Mouse (Mus musculus) macrophage (primary cell): ENCODE results near the gene Fam160b1. TPM values are rescaled to one million over a fixed set of nuclear protein-coding genes. Genes with fewer than 3 reads are reported as not detected.

ENCODE experiments used
- H3K27ac ChIP-seq: fragments of 350-480 bp; formaldehyde crosslinking; 2 replicates; pipeline ENCODE4 v1.9.0; 2021
- H3K36me3 ChIP-seq: fragments of 350-480 bp; formaldehyde crosslinking; 2 replicates; pipeline ENCODE4 v1.9.0; 2021; ENCODE audit errors: inconsistent target
- H3K4me3 ChIP-seq: fragments of 350-480 bp; formaldehyde crosslinking; 2 replicates; pipeline ENCODE4 v1.9.0; 2021; ENCODE audit errors: inconsistent target
- H3K79me2 ChIP-seq: fragments of 350-480 bp; formaldehyde crosslinking; 2 replicates; pipeline ENCODE4 v1.9.0; 2021; ENCODE audit errors: inconsistent target
- WGBS: methylation state at CpG from one replicate; pipeline ENCODE4 v1.1.7; 2026; ENCODE audit warnings: inconsistent platforms; ENCODE audit not compliant: missing documents; 5-methylcytosine and 5-hydroxymethylcytosine counted together
- polyA plus RNA-seq: library from polyadenylated mRNA; stranded (reverse); fragments of 250-400 nt; gene quantifications from 3 replicates; pipeline ENCODE4 v1.2.4, GENCODE M21; 2018; ENCODE audit warnings: inconsistent platforms

Gene Fam160b1
- polyA plus RNA-seq, 1 experiment from 2014 or later = 14.8 TPM

- Histone ChIP-seq H3K36me3 (peaks cover 39% of the 10 kb centered on the region), H3K27ac (no peak overlapping the region), H3K4me3 (no peak overlapping the region), H3K79me2 (peaks cover 76% of the 10 kb centered on the region)
- 93% methylated on average over 11 of the region's 11 CpGs for WGBS
Measured at GRCm38 (mm10) chr19:57367849-57368387, 7.4 kb downstream of the Fam160b1 start.

- no peak overlapping the region for H3K4me3 ChIP-seq
- H3K27ac ChIP-seq = no peak overlapping the region
- H3K36me3 ChIP-seq = peaks cover 87% of the 10 kb centered on the region
- 93% methylated on average over 8 of the region's 8 CpGs for WGBS
- peaks cover 22% of the 10 kb centered on the region for H3K79me2 ChIP-seq
Measured at GRCm38 (mm10) chr19:57373276-57373811, 12.9 kb downstream of the Fam160b1 start.

GRCm38 (mm10) chr19:57375161-57375560, 14.7 kb downstream of the Fam160b1 start:
- 95% methylated on average over 5 of the region's 5 CpGs for WGBS
- H3K27ac ChIP-seq = no peak overlapping the region
- peaks cover 93% of the 10 kb centered on the region for H3K36me3 ChIP-seq
- no peak overlapping the region for H3K4me3 ChIP-seq
- peaks cover 3% of the 10 kb centered on the region; the same call in 1 of the 2 replicates for H3K79me2 ChIP-seq

DNA sequence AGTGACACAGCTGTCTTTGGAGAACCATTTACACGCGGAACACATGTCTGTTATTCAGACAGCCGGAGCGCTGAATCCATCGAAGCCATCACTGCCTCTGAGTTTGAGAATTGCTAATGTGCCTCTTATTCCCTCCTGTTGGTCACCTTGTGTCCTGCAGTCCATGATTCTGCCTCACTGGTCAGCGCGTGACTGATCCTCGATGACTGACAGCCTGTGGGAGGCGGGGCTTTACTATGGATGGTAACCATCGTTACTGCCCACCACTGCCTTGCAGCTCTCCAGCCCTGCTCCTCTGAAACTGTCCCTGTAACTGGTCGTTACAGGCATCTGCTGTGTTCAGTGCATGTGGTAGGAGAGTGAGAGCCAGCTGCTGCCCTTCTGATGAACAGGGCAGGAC, 15.3 kb downstream of the Fam160b1 start:
- 96% methylated on average over 11 of the region's 11 CpGs for WGBS
- Histone ChIP-seq H3K4me3 (no peak overlapping the region), H3K36me3 (peaks cover 94% of the 10 kb centered on the region), H3K27ac (no peak overlapping the region), H3K79me2 (no peaks in the 10 kb centered on the region; the same call in 1 of the 2 replicates)

GRCm38 (mm10) chr19:57377043-57377703, 16.7 kb downstream of the Fam160b1 start:
- no peaks in the 10 kb centered on the region for H3K79me2 ChIP-seq
- H3K27ac ChIP-seq = no peak overlapping the region

DNA sequence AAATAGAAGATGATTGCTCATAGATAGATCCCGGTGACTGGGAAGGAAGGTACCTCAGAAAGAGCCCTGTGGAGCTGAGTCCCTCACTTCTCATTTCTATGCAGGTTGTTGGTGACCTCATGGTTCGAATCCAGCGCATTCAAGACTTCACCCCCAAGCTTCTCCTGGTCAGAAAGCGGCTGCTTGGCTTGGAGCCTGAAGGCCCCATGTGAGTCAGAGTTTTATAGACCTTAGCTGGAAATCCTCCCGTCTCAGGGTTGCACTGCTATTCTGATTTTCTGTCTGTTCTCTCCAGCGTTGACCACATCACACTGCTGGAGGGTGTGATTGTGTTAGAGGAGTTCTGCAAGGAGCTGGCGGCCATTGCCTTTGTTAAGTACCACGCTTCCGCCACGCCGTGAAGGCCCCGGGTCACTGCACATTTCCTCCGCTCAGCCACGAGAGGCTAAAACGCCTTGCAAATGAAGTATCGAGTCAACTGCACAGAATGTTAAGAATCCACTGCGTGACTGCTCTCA, 25.8 kb downstream of the Fam160b1 start:
- 94% methylated on average over 17 of the region's 17 CpGs for WGBS
- Histone ChIP-seq H3K27ac (no peak overlapping the region), H3K4me3 (no peak overlapping the region), H3K79me2 (no peaks in the 10 kb centered on the region), H3K36me3 (peaks cover 87% of the 10 kb centered on the region)

More at GRCm38 (mm10) chr19:57377043-57377703, 16.7 kb downstream of the Fam160b1 start:
- WGBS = 93% methylated on average over 14 of the region's 14 CpGs
- H3K4me3 ChIP-seq = no peak overlapping the region
- H3K36me3 ChIP-seq = peaks cover 94% of the 10 kb centered on the region

DNA sequence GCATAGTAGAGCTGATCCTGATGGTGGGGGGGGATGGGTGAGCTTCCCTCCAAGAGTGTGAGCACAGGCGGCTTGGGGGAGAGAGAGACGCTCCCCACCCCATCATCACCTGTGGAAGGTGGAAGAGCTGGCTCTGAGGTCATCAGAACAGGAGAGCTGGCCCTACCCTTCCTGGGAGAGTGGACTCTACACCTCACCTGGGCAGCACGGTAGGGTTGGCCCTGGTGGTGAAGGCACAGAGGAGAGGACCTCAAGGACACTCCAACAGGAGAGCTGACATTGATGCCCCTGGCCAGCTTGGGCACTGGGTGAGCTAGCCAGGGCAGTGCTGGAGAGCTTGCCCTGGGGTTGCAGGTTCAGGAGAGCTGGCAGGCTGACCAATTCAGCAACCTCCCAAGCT, 31.1 kb downstream of the Fam160b1 start:
- H3K27ac ChIP-seq = no peak overlapping the region
- H3K79me2 ChIP-seq = no peaks in the 10 kb centered on the region
- WGBS = 97% methylated on average over 3 of the region's 3 CpGs
- H3K36me3 ChIP-seq = peaks cover 36% of the 10 kb centered on the region; the same call in 1 of the 2 replicates
- H3K4me3 ChIP-seq = no peak overlapping the region

GRCm38 (mm10) chr19:57393357-57393957, 33.0 kb downstream of the Fam160b1 start:
- H3K36me3 ChIP-seq = peaks cover 17% of the 10 kb centered on the region; the same call in 1 of the 2 replicates
- H3K27ac ChIP-seq = no peak overlapping the region
- no peaks in the 10 kb centered on the region for H3K79me2 ChIP-seq
- H3K4me3 ChIP-seq = no peak overlapping the region
- WGBS = 35% methylated on average over 6 of the region's 6 CpGs

GRCm38 (mm10) chr19:57396609-57397008, 36.1 kb downstream of the Fam160b1 start:
- no peaks in the 10 kb centered on the region for H3K36me3 ChIP-seq
- H3K4me3 ChIP-seq = no peak overlapping the region
- H3K79me2 ChIP-seq = no peaks in the 10 kb centered on the region
- 55% methylated on average over 7 of the region's 7 CpGs for WGBS
- no peak overlapping the region for H3K27ac ChIP-seq

DNA sequence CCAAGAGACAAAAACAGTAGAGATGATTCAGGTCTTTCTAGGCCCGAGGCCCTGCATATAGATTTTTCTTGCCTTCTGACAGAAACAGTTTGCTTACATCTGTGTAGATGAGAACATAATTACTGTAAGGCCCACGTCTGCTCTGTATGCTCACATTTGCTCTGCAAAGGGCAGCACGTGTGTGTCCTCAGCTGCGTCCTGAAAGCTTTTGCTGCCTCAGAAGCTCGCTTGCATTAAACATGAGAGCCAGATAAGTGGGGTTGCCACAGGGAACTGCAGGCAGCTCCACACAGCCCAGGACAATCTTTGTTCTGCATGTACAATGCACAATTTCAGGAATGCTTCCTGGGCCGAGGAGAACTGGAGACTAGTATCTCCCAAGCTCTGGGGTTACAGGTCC, 41.9 kb downstream of the Fam160b1 start:
- H3K36me3 ChIP-seq = no peaks in the 10 kb centered on the region
- no peaks in the 10 kb centered on the region for H3K79me2 ChIP-seq
- no peak overlapping the region for H3K4me3 ChIP-seq
- 96% methylated on average over 6 of the region's 6 CpGs for WGBS
- no peak overlapping the region for H3K27ac ChIP-seq

DNA sequence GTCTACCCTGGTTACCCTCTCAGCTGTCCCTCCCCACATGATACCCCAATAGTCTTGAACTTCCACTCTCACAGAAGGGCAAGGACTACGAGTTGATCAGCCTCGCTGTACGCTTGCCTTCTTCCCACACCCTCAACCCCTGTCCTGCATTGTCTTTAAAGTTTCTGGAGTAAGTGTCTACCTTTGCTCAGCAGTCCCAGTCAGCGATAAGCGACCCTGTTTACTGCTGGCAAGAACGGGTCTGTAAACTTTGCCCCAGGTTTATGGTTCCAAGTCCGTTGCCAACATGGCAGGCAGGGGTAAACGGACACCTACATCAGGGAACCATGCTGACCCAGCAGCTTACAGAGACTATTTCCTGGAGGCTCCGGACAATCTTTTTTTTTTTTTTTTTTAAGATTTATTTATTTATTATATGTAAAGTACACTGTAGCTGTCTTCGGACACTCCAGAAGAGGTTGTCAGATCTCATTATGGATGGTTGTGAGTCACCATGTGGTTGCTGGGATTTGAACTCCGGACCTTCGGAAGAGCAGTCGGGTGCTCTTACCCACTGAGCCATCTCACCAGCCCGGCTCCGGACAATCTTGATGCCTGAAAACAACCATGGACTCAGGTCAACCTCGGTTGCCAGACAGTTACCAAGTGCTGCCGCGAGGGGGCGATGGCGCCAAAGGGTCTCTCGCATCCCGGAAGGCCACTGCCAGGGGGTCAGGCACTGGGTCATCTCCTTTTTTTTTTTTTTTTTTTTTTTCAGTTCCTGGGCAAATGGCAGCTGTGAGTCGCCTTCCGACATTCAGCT, 43.4 kb downstream of the Fam160b1 start:
- H3K79me2 ChIP-seq = no peaks in the 10 kb centered on the region
- no peaks in the 10 kb centered on the region for H3K36me3 ChIP-seq
- no peak overlapping the region for H3K27ac ChIP-seq
- 25% methylated on average over 20 of the region's 24 CpGs for WGBS
- no peak overlapping the region for H3K4me3 ChIP-seq

GRCm38 (mm10) chr19:57404502-57404848, 44.0 kb downstream of the Fam160b1 start:
- 55% methylated on average over 9 of the region's 9 CpGs for WGBS
- Histone ChIP-seq H3K79me2 (no peaks in the 10 kb centered on the region), H3K4me3 (no peak overlapping the region), H3K36me3 (no peaks in the 10 kb centered on the region), H3K27ac (no peak overlapping the region)

- no peaks in the 10 kb centered on the region for H3K36me3 ChIP-seq
- no peaks in the 10 kb centered on the region for H3K79me2 ChIP-seq
- H3K4me3 ChIP-seq = no peak overlapping the region
- H3K27ac ChIP-seq = no peak overlapping the region
- 100% methylated on average over 1 of the region's 1 CpGs for WGBS
Measured at GRCm38 (mm10) chr19:57407947-57408346, 47.5 kb downstream of the Fam160b1 start.

- H3K4me3 ChIP-seq = no peak overlapping the region
Measured at GRCm38 (mm10) chr19:57411375-57412196, 51.1 kb downstream of the Fam160b1 start.

More at GRCm38 (mm10) chr19:57411375-57412196, 51.1 kb downstream of the Fam160b1 start:
- H3K27ac ChIP-seq = no peak overlapping the region
- no peaks in the 10 kb centered on the region for H3K36me3 ChIP-seq
- 16% methylated on average over 28 of the region's 29 CpGs for WGBS
- H3K79me2 ChIP-seq = no peaks in the 10 kb centered on the region
